Mouse (Mus musculus) layer of hippocampus, adult 6 months (tissue): ENCODE data around the gene Speer3. TPM values are rescaled to one million over a fixed set of nuclear protein-coding genes. Genes with fewer than 3 reads are reported as not detected.

Source experiments
- long read RNA-seq, 2 experiments: library from polyadenylated mRNA; unstranded; transcript quantifications; one replicate each; pipeline ENCODE4 v2.0.0; 2019 to 2020
- polyA plus RNA-seq: library from polyadenylated mRNA; unstranded; fragments of <200 nt; fragmentation: Nextera tagmentation; gene quantifications from 2 replicates; pipeline ENCODE4 v1.2.3, GENCODE M21; 2021

The Speer3 gene
- polyA plus RNA-seq, result not detected in 2 replicates
- long read RNA-seq, experiment 1, result 0 reads
- long read RNA-seq, experiment 2, result 0 reads

DNA sequence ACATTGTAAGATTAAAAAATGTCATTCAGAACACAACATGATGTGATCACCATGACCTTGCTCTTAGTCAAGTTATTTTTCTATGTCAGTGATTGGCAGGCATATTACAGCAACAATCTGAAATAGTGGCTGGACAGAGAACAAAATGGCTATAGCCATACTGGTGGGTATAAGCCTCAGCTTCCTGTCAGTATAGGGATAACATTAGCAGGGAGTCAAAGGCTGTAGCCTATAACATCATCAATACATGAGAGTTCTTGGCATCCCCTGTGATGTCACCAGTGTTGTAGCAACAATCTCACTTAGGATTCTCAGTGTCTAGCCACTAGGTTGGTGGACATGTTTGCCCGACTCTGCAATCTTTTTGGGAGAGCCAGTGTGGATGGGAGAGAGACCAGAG, at the start of gene Speer3:
Gene Speer3 (plus strand): TSS at position 301 of the 400 bp plus-strand sequence.

Other genes starting within 250 kb of the Speer3 start
- gene Sema3e, start 233.7 kb downstream of the Speer3 start, polyA plus RNA-seq, result 6.4 and 7.2 TPM in 2 replicates